Mouse (Mus musculus): ENCODE measurements around the gene Tfec. TPM values are rescaled to one million over a fixed set of nuclear protein-coding genes. Genes with fewer than 3 reads are reported as not detected.

Tfec gene
- polyA plus RNA-seq, 1 experiment from 2014 or later, result 0.45 TPM

DNA sequence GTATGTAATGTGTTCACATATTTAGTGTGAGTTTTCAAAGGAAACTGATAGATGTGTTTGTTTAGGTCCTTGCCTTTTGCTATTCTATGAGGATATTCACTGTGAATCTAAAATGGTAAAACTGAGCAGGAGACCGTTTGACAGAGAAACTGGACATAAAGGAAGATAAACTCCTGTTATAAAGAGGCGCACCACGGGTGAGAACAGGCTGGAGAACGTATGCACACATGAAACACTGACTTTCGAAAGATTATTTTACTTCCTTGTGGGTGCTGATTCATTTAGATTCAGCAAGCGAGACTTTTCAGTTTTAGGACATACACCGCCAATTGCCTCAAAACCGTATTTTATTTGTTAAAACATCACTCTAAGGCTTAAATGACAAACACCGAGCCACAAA lies 43.3 kb downstream of the Tfec start:
- Histone ChIP-seq H3K27me3 (ENCODE audit: control insufficient read depth, insufficient read depth, low read length) (no peaks in the 10 kb centered on the region), H3K27ac (replicated peaks in 1 of 2; ENCODE audit: control insufficient read depth in 1 of 2, insufficient read depth in 1 of 2, low read depth in 2 of 2, low read length in 2 of 2) (no peak overlapping the region), H3K4me1 (ENCODE audit: control insufficient read depth in 2 of 2, insufficient read depth in 2 of 2, low read length in 2 of 2) (no peaks in the 10 kb centered on the region), H3K9ac (ENCODE audit: low read length) (no peak overlapping the region), H3K4me2 (ENCODE audit: low read length) (no peak overlapping the region), H3K36me3 (ENCODE audit: control insufficient read depth, insufficient read depth, low read length) (no peaks in the 10 kb centered on the region), H3K9me3 (ENCODE audit: control insufficient read depth, low read length) (no peaks in the 10 kb centered on the region), H3K4me3 (ENCODE audit: control insufficient read depth in 1 of 2, insufficient read depth in 1 of 2, low read depth in 1 of 2, low read length in 2 of 2) (no peak overlapping the region)
- ATAC-seq (ENCODE audit: insufficient number of reproducible peaks, insufficient read depth, low FRiP score, low read depth), result no peak
- 80% methylated on average over 9 of the region's 9 CpGs for WGBS

DNA sequence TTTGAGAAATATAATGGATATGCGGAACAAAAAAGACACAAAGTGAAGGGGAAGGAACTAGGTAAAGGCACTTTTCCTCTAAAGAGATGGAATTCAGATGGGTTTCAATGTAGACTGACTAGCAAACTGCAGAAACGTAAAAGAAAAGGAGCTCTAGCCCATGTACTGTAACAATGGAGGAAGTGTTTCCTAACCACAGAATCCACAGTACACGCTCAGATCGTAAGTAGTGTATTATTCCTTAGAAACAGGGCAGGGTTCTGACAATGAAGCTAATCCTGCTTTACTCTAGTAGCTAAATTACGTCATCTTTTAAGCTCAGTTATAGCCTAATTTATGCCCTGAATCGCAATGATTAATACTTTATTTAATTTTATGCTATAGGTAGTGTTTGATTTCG lies 51.7 kb downstream of the Tfec start:
- Histone ChIP-seq H3K4me1 (ENCODE audit: control insufficient read depth in 2 of 2, insufficient read depth in 2 of 2, low read length in 2 of 2) (no peaks in the 10 kb centered on the region), H3K9ac (ENCODE audit: low read length) (no peak overlapping the region), H3K4me3 (ENCODE audit: control insufficient read depth in 1 of 2, insufficient read depth in 1 of 2, low read depth in 1 of 2, low read length in 2 of 2) (no peak overlapping the region), H3K27me3 (ENCODE audit: control insufficient read depth, insufficient read depth, low read length) (no peaks in the 10 kb centered on the region), H3K4me2 (ENCODE audit: low read length) (no peak overlapping the region), H3K36me3 (ENCODE audit: control insufficient read depth, insufficient read depth, low read length) (no peaks in the 10 kb centered on the region), H3K9me3 (ENCODE audit: control insufficient read depth, low read length) (no peaks in the 10 kb centered on the region), H3K27ac (replicated peaks in 1 of 2; ENCODE audit: control insufficient read depth in 1 of 2, insufficient read depth in 1 of 2, low read depth in 2 of 2, low read length in 2 of 2) (no peak overlapping the region)
- 80% methylated on average over 7 of the region's 7 CpGs for WGBS
- no peak for ATAC-seq (ENCODE audit: insufficient number of reproducible peaks, insufficient read depth, low FRiP score, low read depth)

DNA sequence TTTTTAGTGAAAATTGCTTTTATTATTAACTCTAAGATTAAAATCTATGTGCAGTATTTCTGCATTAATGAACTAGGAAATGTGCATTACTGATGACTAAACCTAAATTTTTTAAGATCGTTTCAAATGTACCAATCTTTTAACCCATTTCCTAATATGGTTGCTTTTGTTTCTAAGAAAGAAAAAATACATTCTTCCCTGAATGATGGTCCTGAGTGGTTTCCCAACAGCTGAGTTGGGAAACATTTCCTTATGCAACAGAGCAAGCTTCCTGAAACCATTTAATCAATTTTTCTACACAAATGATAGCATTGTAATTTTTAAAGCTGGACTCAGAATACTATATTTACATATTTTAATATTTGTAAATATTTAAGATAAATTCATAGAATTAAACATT lies 62.6 kb downstream of the Tfec start:
- WGBS, result 70% methylated on average over 1 of the region's 1 CpGs
- H3K9ac ChIP-seq (ENCODE audit: low read length), result no peak overlapping the region

GRCm38 (mm10) chr6:16828304-16828703 lies 69.9 kb downstream of the Tfec start:
- H3K4me3 ChIP-seq (ENCODE audit: control insufficient read depth in 1 of 2, insufficient read depth in 1 of 2, low read depth in 1 of 2, low read length in 2 of 2), result no peak overlapping the region
- H3K27me3 ChIP-seq (ENCODE audit: control insufficient read depth, insufficient read depth, low read length), result no peaks in the 10 kb centered on the region
- H3K9me3 ChIP-seq (ENCODE audit: control insufficient read depth, low read length), result no peaks in the 10 kb centered on the region
- no peak overlapping the region for H3K4me2 ChIP-seq (ENCODE audit: low read length)
- H3K36me3 ChIP-seq (ENCODE audit: control insufficient read depth, insufficient read depth, low read length), result no peaks in the 10 kb centered on the region
- no peaks in the 10 kb centered on the region for H3K4me1 ChIP-seq (ENCODE audit: control insufficient read depth in 2 of 2, insufficient read depth in 2 of 2, low read length in 2 of 2)
- no peak overlapping the region for H3K9ac ChIP-seq (ENCODE audit: low read length)
- no peak overlapping the region for H3K27ac ChIP-seq (replicated peaks in 1 of 2; ENCODE audit: control insufficient read depth in 1 of 2, insufficient read depth in 1 of 2, low read depth in 2 of 2, low read length in 2 of 2)
- no peak for ATAC-seq (ENCODE audit: insufficient number of reproducible peaks, insufficient read depth, low FRiP score, low read depth)

More for the DNA sequence above, 62.6 kb downstream of the Tfec start:
- Histone ChIP-seq H3K4me3 (ENCODE audit: control insufficient read depth in 1 of 2, insufficient read depth in 1 of 2, low read depth in 1 of 2, low read length in 2 of 2) (no peak overlapping the region), H3K4me1 (ENCODE audit: control insufficient read depth in 2 of 2, insufficient read depth in 2 of 2, low read length in 2 of 2) (no peaks in the 10 kb centered on the region), H3K36me3 (ENCODE audit: control insufficient read depth, insufficient read depth, low read length) (no peaks in the 10 kb centered on the region), H3K9me3 (ENCODE audit: control insufficient read depth, low read length) (no peaks in the 10 kb centered on the region), H3K27me3 (ENCODE audit: control insufficient read depth, insufficient read depth, low read length) (no peaks in the 10 kb centered on the region), H3K27ac (replicated peaks in 1 of 2; ENCODE audit: control insufficient read depth in 1 of 2, insufficient read depth in 1 of 2, low read depth in 2 of 2, low read length in 2 of 2) (no peak overlapping the region), H3K4me2 (ENCODE audit: low read length) (no peak overlapping the region)
- no peak for ATAC-seq (ENCODE audit: insufficient number of reproducible peaks, insufficient read depth, low FRiP score, low read depth)

DNA sequence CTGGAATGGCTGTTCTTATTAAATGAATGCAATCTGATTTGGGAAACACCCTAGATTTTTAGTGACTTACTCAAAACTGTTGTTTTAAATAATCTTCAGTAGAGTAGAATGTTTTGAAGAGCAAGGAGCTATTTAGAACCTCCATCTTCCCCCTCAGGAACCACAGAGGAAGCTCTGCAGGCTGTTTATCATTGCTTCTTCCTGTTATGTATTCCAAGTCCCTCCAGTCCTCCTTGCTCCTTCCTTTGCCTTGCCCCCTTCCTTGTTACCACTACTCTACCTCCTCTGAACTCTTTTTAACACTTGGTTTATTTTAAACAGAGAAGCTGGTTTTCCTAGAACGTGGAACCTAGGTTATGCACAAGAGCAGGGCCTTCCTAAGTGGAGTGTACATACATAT lies 76.3 kb downstream of the Tfec start:
- no peaks in the 10 kb centered on the region for H3K4me1 ChIP-seq (ENCODE audit: control insufficient read depth in 2 of 2, insufficient read depth in 2 of 2, low read length in 2 of 2)
- H3K9me3 ChIP-seq (ENCODE audit: control insufficient read depth, low read length), result no peaks in the 10 kb centered on the region
- no peak overlapping the region for H3K4me2 ChIP-seq (ENCODE audit: low read length)
- no peak overlapping the region for H3K9ac ChIP-seq (ENCODE audit: low read length)
- 57% methylated on average over 1 of the region's 1 CpGs for WGBS
- H3K4me3 ChIP-seq (ENCODE audit: control insufficient read depth in 1 of 2, insufficient read depth in 1 of 2, low read depth in 1 of 2, low read length in 2 of 2), result no peak overlapping the region
- no peaks in the 10 kb centered on the region for H3K36me3 ChIP-seq (ENCODE audit: control insufficient read depth, insufficient read depth, low read length)
- H3K27me3 ChIP-seq (ENCODE audit: control insufficient read depth, insufficient read depth, low read length), result no peaks in the 10 kb centered on the region
- no peak overlapping the region for H3K27ac ChIP-seq (replicated peaks in 1 of 2; ENCODE audit: control insufficient read depth in 1 of 2, insufficient read depth in 1 of 2, low read depth in 2 of 2, low read length in 2 of 2)
- ATAC-seq (ENCODE audit: insufficient number of reproducible peaks, insufficient read depth, low FRiP score, low read depth), result no peak

DNA sequence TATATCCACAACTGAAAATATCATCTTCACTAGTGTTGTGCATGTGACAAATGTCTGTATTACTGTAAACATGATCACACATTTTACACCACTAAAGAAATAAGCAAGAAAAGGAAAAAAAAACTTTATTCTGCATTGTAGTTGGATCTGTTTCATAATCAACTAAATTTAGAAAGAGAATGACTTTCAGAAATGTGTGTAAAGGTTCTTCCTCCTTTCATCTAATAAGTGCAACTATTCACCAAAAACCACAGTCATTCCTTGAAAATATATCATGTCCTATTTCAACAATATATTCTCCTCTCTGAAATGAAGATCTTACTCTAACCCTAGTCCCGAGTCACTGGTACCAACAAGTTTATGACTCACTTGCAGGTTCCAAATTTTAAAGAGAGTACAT lies 91.9 kb downstream of the Tfec start:
- no peaks in the 10 kb centered on the region for H3K9me3 ChIP-seq (ENCODE audit: control insufficient read depth, low read length)
- no peak overlapping the region for H3K4me3 ChIP-seq (ENCODE audit: control insufficient read depth in 1 of 2, insufficient read depth in 1 of 2, low read depth in 1 of 2, low read length in 2 of 2)
- no peak overlapping the region for H3K27ac ChIP-seq (replicated peaks in 1 of 2; ENCODE audit: control insufficient read depth in 1 of 2, insufficient read depth in 1 of 2, low read depth in 2 of 2, low read length in 2 of 2)
- no peaks in the 10 kb centered on the region for H3K4me1 ChIP-seq (ENCODE audit: control insufficient read depth in 2 of 2, insufficient read depth in 2 of 2, low read length in 2 of 2)
- no peak overlapping the region for H3K4me2 ChIP-seq (ENCODE audit: low read length)
- 81% methylated on average over 1 of the region's 1 CpGs for WGBS
- no peaks in the 10 kb centered on the region for H3K36me3 ChIP-seq (ENCODE audit: control insufficient read depth, insufficient read depth, low read length)
- ATAC-seq (ENCODE audit: insufficient number of reproducible peaks, insufficient read depth, low FRiP score, low read depth), result no peak
- no peaks in the 10 kb centered on the region for H3K27me3 ChIP-seq (ENCODE audit: control insufficient read depth, insufficient read depth, low read length)
- no peak overlapping the region for H3K9ac ChIP-seq (ENCODE audit: low read length)

GRCm38 (mm10) chr6:16797669-16798068 lies 100.6 kb downstream of the Tfec start:
- WGBS, result 45% methylated on average over 10 of the region's 10 CpGs
- ATAC-seq (ENCODE audit: insufficient number of reproducible peaks, insufficient read depth, low FRiP score, low read depth), result no peak
- Histone ChIP-seq H3K4me3 (ENCODE audit: control insufficient read depth in 1 of 2, insufficient read depth in 1 of 2, low read depth in 1 of 2, low read length in 2 of 2) (no peak overlapping the region), H3K9me3 (ENCODE audit: control insufficient read depth, low read length) (no peaks in the 10 kb centered on the region), H3K27ac (replicated peaks in 1 of 2; ENCODE audit: control insufficient read depth in 1 of 2, insufficient read depth in 1 of 2, low read depth in 2 of 2, low read length in 2 of 2) (no peak overlapping the region), H3K36me3 (ENCODE audit: control insufficient read depth, insufficient read depth, low read length) (no peaks in the 10 kb centered on the region), H3K4me2 (ENCODE audit: low read length) (no peak overlapping the region), H3K4me1 (ENCODE audit: control insufficient read depth in 2 of 2, insufficient read depth in 2 of 2, low read length in 2 of 2) (no peaks in the 10 kb centered on the region), H3K27me3 (ENCODE audit: control insufficient read depth, insufficient read depth, low read length) (no peaks in the 10 kb centered on the region), H3K9ac (ENCODE audit: low read length) (no peak overlapping the region)

GRCm38 (mm10) chr6:16796914-16797313 lies 101.3 kb downstream of the Tfec start:
- ATAC-seq (ENCODE audit: insufficient number of reproducible peaks, insufficient read depth, low FRiP score, low read depth), result no peak
- H3K4me2 ChIP-seq (ENCODE audit: low read length), result no peak overlapping the region
- H3K9ac ChIP-seq (ENCODE audit: low read length), result no peak overlapping the region
- no peak overlapping the region for H3K27ac ChIP-seq (replicated peaks in 1 of 2; ENCODE audit: control insufficient read depth in 1 of 2, insufficient read depth in 1 of 2, low read depth in 2 of 2, low read length in 2 of 2)
- H3K9me3 ChIP-seq (ENCODE audit: control insufficient read depth, low read length), result no peaks in the 10 kb centered on the region
- H3K4me3 ChIP-seq (ENCODE audit: control insufficient read depth in 1 of 2, insufficient read depth in 1 of 2, low read depth in 1 of 2, low read length in 2 of 2), result no peak overlapping the region
- no peaks in the 10 kb centered on the region for H3K4me1 ChIP-seq (ENCODE audit: control insufficient read depth in 2 of 2, insufficient read depth in 2 of 2, low read length in 2 of 2)
- H3K27me3 ChIP-seq (ENCODE audit: control insufficient read depth, insufficient read depth, low read length), result no peaks in the 10 kb centered on the region
- WGBS, result 64% methylated on average over 9 of the region's 9 CpGs
- no peaks in the 10 kb centered on the region for H3K36me3 ChIP-seq (ENCODE audit: control insufficient read depth, insufficient read depth, low read length)
